Mouse (Mus musculus) midbrain, embryonic 15.5 days (tissue): ENCODE measurements around the gene Crbn. TPM values are rescaled to one million over a fixed set of nuclear protein-coding genes. Genes with fewer than 3 reads are reported as not detected.
A peak's percentile ranks its signal among the peaks of the same experiment; 100 is the strongest.

ENCODE experiments used
- ATAC-seq: fragments of 200-750 bp; cut with Nextera tagmentation; replicated peaks from 2 replicates; pipeline ENCODE4 v1.8.0; 2017; ENCODE audit warnings: moderate TSS enrichment
- H3K27ac ChIP-seq: fragments of 300-500 bp; sonication (generic); 2 replicates; pipeline ENCODE4 v1.5.1; 2015; ENCODE audit warnings: mild to moderate bottlenecking, inconsistent platforms
- H3K27me3 ChIP-seq: fragments of 300-500 bp; sonication (generic); replicated peaks from 2 replicates; pipeline ENCODE4 v1.6.1; 2015; ENCODE audit warnings: inconsistent platforms
- H3K36me3 ChIP-seq: fragments of 300-500 bp; sonication (generic); replicated peaks from 2 replicates; pipeline ENCODE4 v1.6.1; 2015; ENCODE audit warnings: inconsistent platforms
- H3K4me1 ChIP-seq: fragments of 300-500 bp; sonication (generic); 2 replicates; pipeline ENCODE4 v1.6.1; 2015; ENCODE audit warnings: inconsistent platforms
- H3K4me2 ChIP-seq: fragments of 300-500 bp; sonication (generic); 2 replicates; pipeline ENCODE4 v1.6.1; 2015; ENCODE audit warnings: inconsistent platforms, mild to moderate bottlenecking, moderate library complexity
- H3K4me3 ChIP-seq: fragments of 300-500 bp; sonication (generic); 2 replicates; pipeline ENCODE4 v1.5.1; 2015; ENCODE audit warnings: mild to moderate bottlenecking, inconsistent platforms
- H3K9ac ChIP-seq: fragments of 300-500 bp; sonication (generic); 2 replicates; pipeline ENCODE4 v1.6.1; 2015; ENCODE audit warnings: mild to moderate bottlenecking, inconsistent platforms
- H3K9me3 ChIP-seq: fragments of 300-500 bp; sonication (generic); 2 replicates; pipeline ENCODE4 v1.6.1; 2016; ENCODE audit warnings: inconsistent platforms
- WGBS: fragments of 180-500 bp; shearing (Covaris S2); methylation state at CpG from one replicate; pipeline ENCODE4 v1.1.7; 2015; ENCODE audit warnings: mixed read lengths; 5-methylcytosine and 5-hydroxymethylcytosine counted together
- polyA plus RNA-seq: library from polyadenylated mRNA; unstranded; fragments of >200 nt; fragmentation: Nextera tagmentation; extraction: Ambion mirVana; gene quantifications from 2 replicates; pipeline ENCODE4 v1.2.1, GENCODE M21; 2015

The Crbn gene
- 59.7 and 61.0 TPM in 2 replicates for polyA plus RNA-seq

GRCm38 (mm10) chr6:106799333-106800226 lies at the start of gene Crbn:
Gene Crbn, minus strand, starts transcription at chr6:106800077.
- Histone ChIP-seq H3K9me3 (no peaks in the 10 kb centered on the region), H3K27ac (0 out of 2 replicates have a peak within 1 kb of the TSS, but pooled peaks have one; percentile 61), H3K27me3 (no peaks in the 10 kb centered on the region), H3K4me1 (peaks cover 14% of the 10 kb centered on the region), H3K9ac (peak within 1 kb of the TSS; percentile 84), H3K4me2 (peak within 1 kb of the TSS; percentile 87), H3K4me3 (peak within 1 kb of the TSS; percentile 93), H3K36me3 (0 out of 2 replicates have a peak, but pooled peaks cover 3% of the 10 kb centered on the region)
- ATAC-seq: peak; percentile 96
- 3% methylated on average over 57 of the region's 57 CpGs for WGBS

DNA sequence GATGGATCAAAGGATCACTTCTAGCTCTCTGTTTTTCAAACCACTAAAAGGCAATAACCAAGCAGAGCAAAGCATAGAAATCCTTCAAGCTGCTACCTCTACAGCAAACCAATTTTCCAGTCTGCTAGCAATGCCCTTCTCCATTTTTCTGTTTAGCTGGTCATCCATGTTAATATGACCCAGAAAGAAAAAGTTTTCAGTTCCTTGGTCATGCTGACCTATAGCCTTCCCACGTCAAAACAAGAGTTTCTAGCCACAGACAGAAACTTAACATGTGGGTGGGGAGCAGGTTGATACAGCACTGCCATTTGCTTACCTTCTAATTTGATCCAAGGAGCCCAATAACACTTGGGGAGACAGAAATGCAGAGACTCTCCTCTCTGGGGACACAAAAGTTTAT lies 40.3 kb upstream of the Crbn start:
- no peak for ATAC-seq
- no peaks in the 10 kb centered on the region for H3K27me3 ChIP-seq
- H3K27ac ChIP-seq: no peak overlapping the region
- no peaks in the 10 kb centered on the region for H3K4me1 ChIP-seq
- WGBS: 73% methylated on average over 1 of the region's 1 CpGs
- no peaks in the 10 kb centered on the region for H3K9me3 ChIP-seq
- no peak overlapping the region for H3K9ac ChIP-seq
- no peak overlapping the region for H3K4me3 ChIP-seq
- H3K4me2 ChIP-seq: no peak overlapping the region
- H3K36me3 ChIP-seq: no peaks in the 10 kb centered on the region

GRCm38 (mm10) chr6:106838053-106838452 lies 38.2 kb upstream of the Crbn start:
- no peaks in the 10 kb centered on the region for H3K36me3 ChIP-seq
- H3K4me1 ChIP-seq: no peaks in the 10 kb centered on the region
- no peak overlapping the region for H3K4me2 ChIP-seq
- ATAC-seq: no peak
- 62% methylated on average over 3 of the region's 3 CpGs for WGBS
- H3K9ac ChIP-seq: no peak overlapping the region
- H3K27me3 ChIP-seq: no peaks in the 10 kb centered on the region
- H3K27ac ChIP-seq: no peak overlapping the region
- no peaks in the 10 kb centered on the region for H3K9me3 ChIP-seq
- H3K4me3 ChIP-seq: no peak overlapping the region

DNA sequence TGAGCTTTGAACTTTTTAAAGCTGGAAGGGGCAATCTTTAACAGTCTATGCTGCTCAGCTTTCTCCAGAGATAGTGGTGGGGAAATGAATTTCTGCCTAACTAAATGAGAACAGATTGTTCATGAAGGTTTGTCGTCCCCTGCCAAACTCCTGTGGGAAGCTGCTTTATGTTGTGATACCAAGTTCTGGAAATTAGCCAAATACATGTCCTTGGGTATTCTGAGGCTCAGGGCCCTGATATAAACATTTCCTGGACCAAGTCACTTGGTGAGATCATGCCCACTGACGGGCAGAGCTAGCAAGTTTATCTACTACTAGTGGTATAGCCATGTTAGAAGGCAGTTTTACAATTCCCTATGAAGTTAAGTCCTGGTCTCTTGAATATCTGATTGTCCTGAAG lies 35.4 kb upstream of the Crbn start:
- no peak overlapping the region for H3K4me3 ChIP-seq
- H3K27me3 ChIP-seq: no peaks in the 10 kb centered on the region
- no peaks in the 10 kb centered on the region for H3K36me3 ChIP-seq
- 59% methylated on average over 2 of the region's 2 CpGs for WGBS
- no peak overlapping the region for H3K9ac ChIP-seq
- no peaks in the 10 kb centered on the region for H3K9me3 ChIP-seq
- no peak overlapping the region for H3K4me2 ChIP-seq
- no peak overlapping the region for H3K27ac ChIP-seq
- ATAC-seq: no peak
- H3K4me1 ChIP-seq: no peaks in the 10 kb centered on the region

DNA sequence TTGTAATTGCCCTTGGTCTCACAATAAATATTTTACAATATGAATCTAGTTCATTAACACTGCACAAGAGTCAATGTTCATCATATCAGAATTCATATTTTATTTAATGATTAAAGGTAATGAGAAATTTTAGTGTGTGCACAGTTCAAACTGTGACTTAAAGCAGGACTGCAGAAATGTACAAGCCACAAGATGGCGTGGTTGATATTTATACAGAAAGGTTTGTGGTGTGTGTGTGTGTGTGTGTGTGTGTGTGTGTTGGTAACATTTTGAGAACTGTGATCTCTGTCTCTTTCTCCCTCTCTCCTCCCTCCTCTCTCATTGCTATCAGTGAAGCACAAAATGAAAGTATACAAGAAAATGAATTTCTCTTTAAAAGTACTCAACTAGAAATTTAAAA lies 22.5 kb upstream of the Crbn start:
- H3K27ac ChIP-seq: no peak overlapping the region
- no peaks in the 10 kb centered on the region for H3K36me3 ChIP-seq
- no peak overlapping the region for H3K9ac ChIP-seq
- no peak overlapping the region for H3K4me3 ChIP-seq
- no peak overlapping the region for H3K4me2 ChIP-seq
- no peaks in the 10 kb centered on the region for H3K4me1 ChIP-seq
- peak; percentile 52; the same call in 1 of the 2 replicates for ATAC-seq
- no peaks in the 10 kb centered on the region for H3K9me3 ChIP-seq
- no peaks in the 10 kb centered on the region for H3K27me3 ChIP-seq
- 48% methylated on average over 1 of the region's 1 CpGs for WGBS

- H3K9ac ChIP-seq: no peak overlapping the region
- H3K4me2 ChIP-seq: no peak overlapping the region
- H3K27me3 ChIP-seq: no peaks in the 10 kb centered on the region
- no peaks in the 10 kb centered on the region for H3K9me3 ChIP-seq
- no peaks in the 10 kb centered on the region for H3K4me1 ChIP-seq
- H3K4me3 ChIP-seq: no peak overlapping the region
- H3K36me3 ChIP-seq: no peaks in the 10 kb centered on the region
- no peak overlapping the region for H3K27ac ChIP-seq
- no peak for ATAC-seq
Observed at GRCm38 (mm10) chr6:106820566-106820965, 20.7 kb upstream of the Crbn start.

GRCm38 (mm10) chr6:106819906-106820305 lies 20.0 kb upstream of the Crbn start:
- H3K4me1 ChIP-seq: no peaks in the 10 kb centered on the region
- H3K9ac ChIP-seq: no peak overlapping the region
- no peak overlapping the region for H3K4me2 ChIP-seq
- no peak overlapping the region for H3K27ac ChIP-seq
- no peak overlapping the region for H3K4me3 ChIP-seq
- 79% methylated on average over 3 of the region's 3 CpGs for WGBS
- no peaks in the 10 kb centered on the region for H3K27me3 ChIP-seq
- ATAC-seq: no peak
- no peaks in the 10 kb centered on the region for H3K9me3 ChIP-seq
- H3K36me3 ChIP-seq: no peaks in the 10 kb centered on the region

DNA sequence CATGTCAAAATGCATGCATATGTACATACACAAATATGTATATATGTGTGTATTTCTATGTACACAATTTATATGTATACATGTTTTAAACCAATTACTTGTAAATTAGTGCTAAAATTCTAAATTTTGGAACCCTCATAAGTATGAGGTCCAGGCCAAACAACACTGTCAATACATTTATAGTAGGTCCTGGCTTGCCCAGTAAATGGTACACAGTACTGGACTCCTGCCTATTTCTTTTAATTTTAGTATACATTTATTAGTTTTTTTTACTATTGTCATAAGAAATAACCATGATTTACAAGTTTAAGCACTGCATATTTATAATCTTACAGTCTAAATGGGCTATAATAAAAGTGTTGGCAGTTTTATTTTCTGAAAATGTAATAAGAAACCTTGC lies 19.4 kb upstream of the Crbn start:
- Histone ChIP-seq H3K27me3 (no peaks in the 10 kb centered on the region), H3K27ac (no peak overlapping the region), H3K4me3 (no peak overlapping the region), H3K36me3 (no peaks in the 10 kb centered on the region), H3K9ac (no peak overlapping the region), H3K4me1 (no peaks in the 10 kb centered on the region), H3K4me2 (no peak overlapping the region), H3K9me3 (no peaks in the 10 kb centered on the region)
- no peak for ATAC-seq

DNA sequence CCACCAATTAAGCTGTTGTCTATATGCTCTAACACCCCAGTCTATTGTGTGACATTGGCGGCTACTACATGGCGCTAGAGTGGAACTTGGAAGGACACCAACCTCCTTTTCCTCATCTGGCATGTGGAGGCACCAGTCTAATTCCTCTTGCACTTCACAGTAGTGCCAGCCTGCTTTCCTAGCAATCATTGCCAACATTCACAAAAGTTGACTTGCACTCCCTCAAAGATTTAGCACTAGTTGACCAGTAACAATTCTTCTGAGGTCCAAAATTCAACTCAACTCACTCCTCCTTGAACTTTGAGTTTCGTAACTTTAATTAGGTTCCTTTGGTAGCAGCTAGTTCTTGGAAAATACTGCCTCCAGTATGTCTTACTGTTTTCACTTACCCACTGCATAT lies 10.8 kb upstream of the Crbn start:
- no peak for ATAC-seq
- no peak overlapping the region for H3K4me3 ChIP-seq
- no peaks in the 10 kb centered on the region for H3K9me3 ChIP-seq
- no peaks in the 10 kb centered on the region for H3K36me3 ChIP-seq
- no peak overlapping the region for H3K4me2 ChIP-seq
- H3K9ac ChIP-seq: no peak overlapping the region
- H3K27ac ChIP-seq: no peak overlapping the region
- 90% methylated on average over 3 of the region's 3 CpGs for WGBS
- H3K27me3 ChIP-seq: no peaks in the 10 kb centered on the region
- H3K4me1 ChIP-seq: no peaks in the 10 kb centered on the region

DNA sequence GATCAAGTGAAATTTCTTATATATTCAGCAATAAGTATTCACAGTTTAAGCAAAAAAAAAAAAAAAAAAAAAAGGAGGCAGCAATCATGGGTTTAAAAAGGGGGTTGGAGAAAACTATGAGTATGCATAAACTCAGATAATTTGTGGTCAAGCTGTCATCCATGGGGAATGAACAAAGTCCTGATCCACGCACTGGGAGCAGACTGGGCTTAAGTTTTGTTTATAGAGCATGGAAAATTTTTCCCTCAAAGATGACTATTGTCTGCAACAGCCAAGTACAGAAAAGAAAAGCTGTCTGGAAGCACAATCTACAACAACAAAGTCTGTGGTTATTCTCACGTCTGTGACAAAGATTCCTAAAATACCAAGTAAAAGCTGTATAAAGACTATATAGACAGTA lies 9.3 kb upstream of the Crbn start:
- Histone ChIP-seq H3K4me3 (no peak overlapping the region), H3K4me2 (no peak overlapping the region), H3K27ac (no peak overlapping the region), H3K4me1 (no peaks in the 10 kb centered on the region), H3K36me3 (no peaks in the 10 kb centered on the region), H3K9me3 (no peaks in the 10 kb centered on the region), H3K9ac (no peak overlapping the region), H3K27me3 (no peaks in the 10 kb centered on the region)
- WGBS: 69% methylated on average over 2 of the region's 2 CpGs
- no peak for ATAC-seq

DNA sequence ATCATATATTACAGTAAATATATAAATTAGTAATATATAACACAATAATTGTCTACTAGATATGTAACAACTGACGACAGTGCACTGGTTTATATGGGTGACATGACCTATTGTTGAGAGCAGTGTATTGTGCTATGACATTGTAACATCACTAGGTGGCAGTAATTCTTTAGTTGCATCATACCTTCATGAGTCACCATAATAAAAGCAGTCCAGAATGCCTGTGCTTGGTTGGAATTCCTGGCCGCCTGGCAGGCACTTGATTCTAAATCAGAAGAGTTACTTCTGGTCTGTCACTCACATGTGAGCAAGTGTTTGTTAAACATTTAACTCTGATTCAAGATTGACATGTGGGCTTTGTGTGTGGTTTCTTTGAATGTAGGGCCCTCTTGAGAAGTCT lies 5.0 kb upstream of the Crbn start:
- Histone ChIP-seq H3K4me3 (no peak overlapping the region), H3K36me3 (no peaks in the 10 kb centered on the region), H3K4me1 (0 out of 2 replicates have a peak, but pooled peaks cover 2% of the 10 kb centered on the region), H3K27ac (no peak overlapping the region), H3K9ac (no peak overlapping the region), H3K9me3 (no peaks in the 10 kb centered on the region), H3K4me2 (no peak overlapping the region), H3K27me3 (no peaks in the 10 kb centered on the region)
- 31% methylated on average over 2 of the region's 2 CpGs for WGBS
- peak; percentile 70 for ATAC-seq

GRCm38 (mm10) chr6:106800227-106800557 lies 315 bp upstream of the Crbn start:
- no peak overlapping the region for H3K27ac ChIP-seq
- WGBS: 58% methylated on average over 5 of the region's 5 CpGs
- H3K27me3 ChIP-seq: no peaks in the 10 kb centered on the region
- no peaks in the 10 kb centered on the region for H3K36me3 ChIP-seq
- no peak for ATAC-seq
- H3K9me3 ChIP-seq: no peaks in the 10 kb centered on the region
- H3K4me3 ChIP-seq: peak overlapping the region; percentile 93
- H3K4me2 ChIP-seq: peak overlapping the region; percentile 87
- peaks cover 14% of the 10 kb centered on the region for H3K4me1 ChIP-seq
- H3K9ac ChIP-seq: no peak overlapping the region
